Mouse (Mus musculus) embryonic facial prominence, embryonic 15.5 days (tissue): ENCODE data around the gene Akap11. TPM values are rescaled to one million over a fixed set of nuclear protein-coding genes. Genes with fewer than 3 reads are reported as not detected.
A peak's percentile ranks its signal among the peaks of the same experiment; 100 is the strongest.

ENCODE experiments used
- ATAC-seq: fragments of 200-750 bp; cut with Nextera tagmentation; 2 replicates; pipeline ENCODE4 v1.8.0; 2017; ENCODE audit warnings: low read depth, moderate TSS enrichment; ENCODE audit not compliant: insufficient number of reproducible peaks, low FRiP score, low TSS enrichment
- H3K27ac ChIP-seq: fragments of 300-500 bp; sonication (generic); replicated peaks from 2 replicates; pipeline ENCODE4 v1.5.1; 2015; ENCODE audit warnings: mild to moderate bottlenecking, inconsistent platforms
- H3K27me3 ChIP-seq: fragments of 300-500 bp; sonication (generic); 2 replicates; pipeline ENCODE4 v1.6.1; 2015; ENCODE audit warnings: inconsistent platforms
- H3K36me3 ChIP-seq: fragments of 300-500 bp; sonication (generic); 2 replicates; pipeline ENCODE4 v1.6.1; 2015; ENCODE audit warnings: mild to moderate bottlenecking, inconsistent platforms
- H3K4me1 ChIP-seq: fragments of 300-500 bp; sonication (generic); 2 replicates; pipeline ENCODE4 v1.6.1; 2015; ENCODE audit warnings: inconsistent platforms
- H3K4me2 ChIP-seq: fragments of 300-500 bp; sonication (generic); replicated peaks from 2 replicates; pipeline ENCODE4 v1.6.1; 2015; ENCODE audit warnings: mild to moderate bottlenecking, inconsistent platforms
- H3K4me3 ChIP-seq: fragments of 300-500 bp; sonication (generic); replicated peaks from 2 replicates; pipeline ENCODE4 v1.5.1; 2015; ENCODE audit warnings: mild to moderate bottlenecking, inconsistent platforms
- H3K9ac ChIP-seq: fragments of 300-500 bp; sonication (generic); 2 replicates; pipeline ENCODE4 v1.6.1; 2015; ENCODE audit warnings: inconsistent platforms
- H3K9me3 ChIP-seq: fragments of 300-500 bp; sonication (generic); replicated peaks from 2 replicates; pipeline ENCODE4 v1.6.1; 2016; ENCODE audit warnings: inconsistent platforms
- WGBS: fragments of 180-500 bp; shearing (Covaris S2); methylation state at CpG from one replicate; pipeline ENCODE4 v1.1.7; 2015; 5-methylcytosine and 5-hydroxymethylcytosine counted together
- polyA plus RNA-seq: library from polyadenylated mRNA; unstranded; fragments of >200 nt; fragmentation: Nextera tagmentation; extraction: Ambion mirVana; gene quantifications from 2 replicates; pipeline ENCODE4 v1.2.1, GENCODE M21; 2015

Gene Akap11
- polyA plus RNA-seq, 1 experiment from 2014 or later = 16.8 TPM

GRCm38 (mm10) chr14:78482385-78483231 lies 54.0 kb downstream of the Akap11 start:
- H3K27ac ChIP-seq = no peak overlapping the region
- no peak overlapping the region for H3K9ac ChIP-seq
- H3K9me3 ChIP-seq = no peaks in the 10 kb centered on the region
- H3K4me3 ChIP-seq = no peak overlapping the region; the same call in 1 of the 2 replicates
- H3K36me3 ChIP-seq = no peaks in the 10 kb centered on the region
- H3K27me3 ChIP-seq = no peaks in the 10 kb centered on the region
- ATAC-seq = peak; percentile 80
- 0 out of 2 replicates have a peak, but pooled peaks cover 4% of the 10 kb centered on the region for H3K4me1 ChIP-seq
- H3K4me2 ChIP-seq = peak overlapping the region; percentile 31; the same call in 1 of the 2 replicates
- 21% methylated on average over 14 of the region's 14 CpGs for WGBS

GRCm38 (mm10) chr14:78474058-78474457 lies 62.5 kb downstream of the Akap11 start:
- H3K4me1 ChIP-seq = no peaks in the 10 kb centered on the region
- H3K27ac ChIP-seq = no peak overlapping the region
- no peak overlapping the region for H3K4me3 ChIP-seq
- ATAC-seq = no peak
- H3K27me3 ChIP-seq = no peaks in the 10 kb centered on the region
- no peak overlapping the region for H3K9ac ChIP-seq
- H3K9me3 ChIP-seq = no peaks in the 10 kb centered on the region
- no peak overlapping the region for H3K4me2 ChIP-seq
- H3K36me3 ChIP-seq = no peaks in the 10 kb centered on the region
- 85% methylated on average over 3 of the region's 3 CpGs for WGBS

DNA sequence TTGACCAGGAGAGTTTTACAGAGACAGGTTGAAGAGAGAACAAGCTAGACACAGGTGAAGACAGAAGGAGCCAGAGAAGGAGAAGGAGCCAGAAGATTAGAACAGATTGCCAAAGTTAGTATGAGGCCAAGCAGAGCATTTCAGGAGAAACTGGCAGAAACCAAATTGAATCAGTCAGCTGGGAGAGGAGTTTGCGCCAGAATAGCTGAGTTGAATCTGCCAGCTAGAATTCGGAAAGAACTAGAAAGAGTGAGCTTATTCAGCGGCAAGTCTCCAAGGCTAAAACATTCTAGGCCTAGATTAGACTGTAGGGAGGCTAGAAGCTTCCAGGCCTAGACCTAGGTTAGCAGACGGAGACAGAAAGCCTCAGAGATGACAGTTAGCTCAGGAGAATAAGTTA lies 65.9 kb downstream of the Akap11 start:
- Histone ChIP-seq H3K9me3 (no peaks in the 10 kb centered on the region), H3K4me1 (no peaks in the 10 kb centered on the region), H3K4me3 (no peak overlapping the region), H3K4me2 (no peak overlapping the region), H3K27me3 (no peaks in the 10 kb centered on the region), H3K9ac (no peak overlapping the region), H3K27ac (no peak overlapping the region), H3K36me3 (no peaks in the 10 kb centered on the region)
- ATAC-seq = no peak
- 87% methylated on average over 4 of the region's 4 CpGs for WGBS

- Histone ChIP-seq H3K36me3 (no peaks in the 10 kb centered on the region), H3K9me3 (no peaks in the 10 kb centered on the region), H3K4me2 (no peak overlapping the region), H3K4me3 (no peak overlapping the region), H3K27ac (no peak overlapping the region), H3K27me3 (no peaks in the 10 kb centered on the region), H3K4me1 (no peaks in the 10 kb centered on the region), H3K9ac (no peak overlapping the region)
- ATAC-seq = no peak
- WGBS = 69% methylated on average over 7 of the region's 7 CpGs
Measured at GRCm38 (mm10) chr14:78468991-78469390, 67.6 kb downstream of the Akap11 start.

DNA sequence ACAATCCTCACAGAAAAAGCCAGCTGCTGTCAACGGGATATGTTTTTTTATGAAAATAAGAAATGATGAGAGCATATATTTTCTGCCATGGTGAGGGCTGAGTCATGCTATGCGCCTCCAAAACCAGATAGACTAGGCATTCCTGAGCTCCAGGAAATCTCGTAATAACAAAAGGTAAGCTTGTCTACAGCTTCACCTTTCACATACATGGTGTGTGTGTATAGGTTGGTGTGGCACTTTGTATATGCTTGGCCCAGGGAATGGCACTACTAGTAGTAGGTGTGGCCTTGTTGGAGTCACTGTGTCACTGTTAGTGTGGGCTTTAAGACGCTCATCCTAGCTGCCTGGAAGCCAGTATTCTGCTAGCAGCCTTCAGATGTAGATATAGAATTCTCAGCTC lies 68.6 kb downstream of the Akap11 start:
- no peak for ATAC-seq
- Histone ChIP-seq H3K4me2 (no peak overlapping the region), H3K27me3 (no peaks in the 10 kb centered on the region), H3K4me1 (no peaks in the 10 kb centered on the region), H3K4me3 (no peak overlapping the region), H3K36me3 (no peaks in the 10 kb centered on the region), H3K9ac (no peak overlapping the region), H3K9me3 (no peaks in the 10 kb centered on the region), H3K27ac (no peak overlapping the region)
- 84% methylated on average over 4 of the region's 4 CpGs for WGBS

- no peak for ATAC-seq
- Histone ChIP-seq H3K9me3 (no peaks in the 10 kb centered on the region), H3K9ac (no peak overlapping the region), H3K27ac (no peak overlapping the region), H3K27me3 (no peaks in the 10 kb centered on the region), H3K4me1 (peaks cover 2% of the 10 kb centered on the region; the same call in 1 of the 2 replicates), H3K4me3 (no peak overlapping the region), H3K36me3 (no peaks in the 10 kb centered on the region), H3K4me2 (no peak overlapping the region)
- WGBS = 81% methylated on average over 4 of the region's 4 CpGs
Measured at GRCm38 (mm10) chr14:78464353-78464752, 72.3 kb downstream of the Akap11 start.

DNA sequence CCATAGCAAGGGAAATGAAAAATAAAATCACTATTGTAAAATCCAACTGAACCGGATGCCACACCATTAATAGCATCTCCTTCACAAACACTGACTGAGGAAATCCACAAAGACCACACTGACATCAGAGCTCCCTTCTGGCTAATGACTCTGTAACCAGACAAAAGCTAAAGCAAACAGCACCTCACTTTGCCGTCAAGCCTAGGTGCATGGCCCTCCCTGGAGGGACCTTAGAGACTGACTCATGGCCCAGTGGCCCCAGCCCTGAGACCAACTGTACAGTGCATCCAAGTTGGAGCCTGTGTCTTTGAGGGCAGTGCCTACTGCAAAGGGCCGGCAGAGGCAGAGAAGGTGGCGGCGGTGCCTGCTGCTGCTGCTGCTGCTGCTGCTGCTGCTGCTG lies 77.5 kb downstream of the Akap11 start:
- H3K27me3 ChIP-seq = no peaks in the 10 kb centered on the region
- ATAC-seq = no peak
- H3K27ac ChIP-seq = no peak overlapping the region
- no peaks in the 10 kb centered on the region for H3K36me3 ChIP-seq
- WGBS = 56% methylated on average over 5 of the region's 5 CpGs
- H3K9ac ChIP-seq = no peak overlapping the region
- H3K4me1 ChIP-seq = peaks cover 6% of the 10 kb centered on the region; the same call in 1 of the 2 replicates
- no peaks in the 10 kb centered on the region for H3K9me3 ChIP-seq
- no peak overlapping the region for H3K4me2 ChIP-seq
- H3K4me3 ChIP-seq = no peak overlapping the region

- no peaks in the 10 kb centered on the region for H3K36me3 ChIP-seq
- no peak overlapping the region for H3K4me3 ChIP-seq
- H3K27ac ChIP-seq = no peak overlapping the region
- H3K4me1 ChIP-seq = peaks cover 6% of the 10 kb centered on the region; the same call in 1 of the 2 replicates
- H3K27me3 ChIP-seq = no peaks in the 10 kb centered on the region
- H3K9me3 ChIP-seq = no peaks in the 10 kb centered on the region
- ATAC-seq = no peak; the same call in 1 of the 2 replicates
- H3K9ac ChIP-seq = no peak overlapping the region
- 61% methylated on average over 5 of the region's 5 CpGs for WGBS
- H3K4me2 ChIP-seq = no peak overlapping the region
Measured at GRCm38 (mm10) chr14:78458705-78459104, 77.9 kb downstream of the Akap11 start.

DNA sequence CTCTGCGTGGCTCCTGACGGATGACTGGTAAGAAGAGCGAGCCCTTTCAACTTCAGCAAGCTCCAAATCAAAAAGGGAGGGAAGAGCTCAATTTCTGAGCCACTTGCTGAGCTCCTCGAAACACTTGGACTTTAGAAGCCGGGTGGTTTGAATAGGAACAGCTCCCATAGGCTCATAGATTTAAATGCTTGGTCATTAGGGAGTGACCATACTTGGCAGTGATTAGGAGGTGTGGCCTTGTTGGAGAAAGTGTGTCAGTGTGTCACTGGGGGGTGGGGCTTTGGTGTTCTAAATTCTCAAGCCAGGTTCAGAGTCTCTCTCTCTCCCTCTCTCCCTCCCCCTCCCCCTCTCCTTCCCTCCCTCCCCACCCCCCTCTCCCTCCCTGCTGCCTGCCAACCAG lies 81.6 kb downstream of the Akap11 start:
- H3K27me3 ChIP-seq = no peaks in the 10 kb centered on the region
- no peak for ATAC-seq
- no peak overlapping the region for H3K4me3 ChIP-seq
- H3K9ac ChIP-seq = no peak overlapping the region
- 88% methylated on average over 5 of the region's 5 CpGs for WGBS
- no peaks in the 10 kb centered on the region for H3K36me3 ChIP-seq
- peaks cover 6% of the 10 kb centered on the region; the same call in 1 of the 2 replicates for H3K4me1 ChIP-seq
- no peak overlapping the region for H3K4me2 ChIP-seq
- H3K9me3 ChIP-seq = no peaks in the 10 kb centered on the region
- H3K27ac ChIP-seq = no peak overlapping the region

GRCm38 (mm10) chr14:78448807-78449406 lies 87.7 kb downstream of the Akap11 start:
- H3K36me3 ChIP-seq = no peaks in the 10 kb centered on the region
- no peaks in the 10 kb centered on the region for H3K27me3 ChIP-seq
- no peak overlapping the region for H3K27ac ChIP-seq
- H3K4me3 ChIP-seq = no peak overlapping the region
- no peak overlapping the region for H3K9ac ChIP-seq
- H3K9me3 ChIP-seq = no peaks in the 10 kb centered on the region
- no peak overlapping the region for H3K4me2 ChIP-seq
- H3K4me1 ChIP-seq = no peaks in the 10 kb centered on the region
- ATAC-seq = no peak
- WGBS = 72% methylated on average over 11 of the region's 11 CpGs

DNA sequence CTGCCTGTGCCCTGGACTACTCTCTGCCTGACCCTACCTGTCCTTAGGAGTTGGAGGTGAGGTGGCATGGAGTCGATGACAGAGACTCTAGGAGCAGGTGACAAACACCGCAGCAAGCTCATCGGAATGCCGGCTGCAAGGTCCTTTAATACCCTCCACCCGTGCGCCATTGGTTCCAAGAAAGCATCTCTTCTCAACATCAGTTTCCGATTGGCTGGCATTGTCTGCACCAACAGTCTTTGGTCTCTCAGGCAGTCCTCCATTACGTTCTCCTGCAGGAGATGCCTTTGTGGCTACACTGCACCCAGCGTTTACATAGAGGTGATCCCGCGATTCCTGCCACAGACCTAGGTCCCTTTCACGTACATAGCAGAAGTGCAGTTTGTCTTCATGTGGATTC lies 88.6 kb downstream of the Akap11 start:
- 88% methylated on average over 12 of the region's 12 CpGs for WGBS

More for the DNA sequence above, 88.6 kb downstream of the Akap11 start:
- no peaks in the 10 kb centered on the region for H3K27me3 ChIP-seq
- no peak overlapping the region for H3K27ac ChIP-seq
- H3K4me2 ChIP-seq = no peak overlapping the region
- no peaks in the 10 kb centered on the region for H3K36me3 ChIP-seq
- no peaks in the 10 kb centered on the region for H3K9me3 ChIP-seq
- no peak overlapping the region for H3K4me3 ChIP-seq
- no peaks in the 10 kb centered on the region for H3K4me1 ChIP-seq
- no peak overlapping the region for H3K9ac ChIP-seq
- ATAC-seq = no peak
